Mouse (Mus musculus): ENCODE results near the gene Trnp1.

GRCm38 (mm10) chr4:133518601-133519368 is 20.4 kb upstream of the Trnp1 start, which contains the start of gene Kdf1:
- TF ChIP-seq TAL1 (IDR thresholded peaks at IDR 0.05; ENCODE audit: low read length) = no peak
- TF ChIP-seq GATA1 (IDR thresholded peaks at IDR 0.05; ENCODE audit: low read length) = no peak
